Mouse (Mus musculus) c-Kit-positive CD71-positive TER-119-positive erythroid progenitor cells, embryonic 14.5 days (primary cell): ENCODE data around the gene Ocel1.
A peak's percentile ranks its signal among the peaks of the same experiment; 100 is the strongest.
"Not testable (repeated sequence)": the region's sequence is repeated elsewhere in the genome, so short reads cannot be mapped to it uniquely, and the experiment has no call there.

Source experiments
- DNase-seq: peaks from one replicate; pipeline ENCODE4 v3.0.0-alpha.2; 2013; ENCODE audit warnings: low spot score

The Ocel1 gene

DNA sequence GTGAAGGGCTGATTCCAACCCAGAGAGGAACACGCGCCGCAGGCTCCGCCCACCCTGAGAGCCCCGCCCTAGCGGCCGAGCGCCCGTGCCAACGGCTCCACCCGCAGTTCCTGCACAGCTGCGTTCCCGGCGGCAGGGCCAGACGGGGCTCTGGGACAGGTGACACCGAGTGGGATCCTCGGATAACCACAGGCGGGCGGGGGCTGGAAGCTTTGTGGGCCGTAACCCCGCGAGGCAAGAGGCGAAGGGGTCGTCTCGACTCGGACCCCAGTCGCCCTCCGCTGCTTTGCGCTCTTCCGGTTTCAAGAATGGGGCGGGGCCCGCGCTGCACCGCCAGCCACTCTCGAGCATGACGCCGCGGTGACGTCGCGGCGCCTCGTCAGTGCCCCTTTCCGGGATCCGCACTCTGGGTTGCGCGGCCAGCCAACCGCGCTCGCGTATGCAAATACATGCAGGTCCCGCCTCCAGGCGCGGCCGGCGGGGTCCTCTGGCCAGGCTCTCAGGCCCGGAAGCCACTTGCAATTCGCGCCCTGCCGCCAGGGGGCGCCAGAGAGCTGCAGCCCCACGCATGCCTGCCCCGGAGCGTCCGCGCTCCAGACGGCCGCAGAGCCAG, at the start of gene Ocel1:
Gene Ocel1 (plus strand): TSS at position 63 of the 613 bp plus-strand sequence.
- DNase-seq = peak; percentile 97

DNA sequence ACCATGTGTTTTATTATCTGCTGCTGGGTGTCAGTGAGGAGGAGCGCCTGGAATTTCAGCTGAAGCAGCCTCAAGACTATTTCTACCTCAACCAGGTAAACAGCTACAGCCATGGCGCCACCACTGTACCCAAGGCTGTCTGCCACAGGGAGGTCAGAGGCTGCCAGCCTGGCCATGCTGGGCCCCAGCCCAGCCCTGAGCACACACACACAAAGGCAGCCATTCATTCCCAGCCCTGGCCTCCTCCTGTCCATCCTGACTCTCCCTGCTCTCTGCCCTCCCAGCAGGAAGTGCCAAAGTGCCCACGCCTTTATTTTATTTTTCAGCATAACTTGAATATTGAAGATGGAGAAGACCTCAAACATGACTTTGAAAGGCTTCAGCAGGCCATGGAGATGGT, 48.2 kb upstream of the Ocel1 start:
- no peak for DNase-seq

DNA sequence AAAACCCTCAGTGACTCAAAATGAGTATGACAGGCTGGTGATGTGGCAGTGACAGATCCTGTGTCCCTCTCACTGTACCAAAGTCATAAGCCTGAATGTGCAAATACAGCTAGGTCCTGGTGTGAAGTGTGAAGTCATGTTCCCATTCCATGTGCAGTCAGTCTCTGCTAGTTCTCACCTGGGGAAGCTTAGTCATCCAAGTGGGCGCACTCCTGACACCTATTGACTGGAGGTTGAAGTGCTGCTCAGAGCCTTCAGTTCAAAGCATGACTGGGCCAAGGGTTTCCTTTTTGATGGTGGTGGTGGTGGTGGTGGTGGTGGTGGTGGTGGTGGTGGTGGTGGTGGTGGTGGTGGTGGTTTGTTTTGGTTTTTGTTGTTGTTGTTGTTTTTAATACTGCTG, 46.2 kb upstream of the Ocel1 start:
- DNase-seq = peak; percentile 25

DNA sequence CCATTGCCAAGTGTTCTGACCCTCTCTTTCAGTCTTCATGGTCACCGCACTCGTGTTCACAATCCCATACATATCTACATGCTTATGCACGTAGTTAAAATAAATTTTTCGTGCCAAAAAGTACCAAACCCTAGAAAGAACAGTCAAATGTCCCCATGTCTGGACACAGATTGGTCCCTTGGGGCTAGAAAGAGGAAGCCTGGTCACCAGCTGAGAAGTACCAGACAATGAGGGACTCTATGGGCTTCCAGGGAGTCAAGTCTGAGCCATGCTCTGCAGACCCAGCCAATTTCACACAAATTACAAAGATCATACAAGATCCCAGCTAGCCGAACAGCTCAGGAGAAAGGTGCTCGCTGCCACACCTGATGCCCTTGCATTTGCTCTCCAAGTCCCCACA, 33.3 kb upstream of the Ocel1 start:
- not testable (repeated sequence) for DNase-seq

GRCm38 (mm10) chr8:71340625-71341024, 30.5 kb upstream of the Ocel1 start:
- DNase-seq = peak; percentile 44

DNA sequence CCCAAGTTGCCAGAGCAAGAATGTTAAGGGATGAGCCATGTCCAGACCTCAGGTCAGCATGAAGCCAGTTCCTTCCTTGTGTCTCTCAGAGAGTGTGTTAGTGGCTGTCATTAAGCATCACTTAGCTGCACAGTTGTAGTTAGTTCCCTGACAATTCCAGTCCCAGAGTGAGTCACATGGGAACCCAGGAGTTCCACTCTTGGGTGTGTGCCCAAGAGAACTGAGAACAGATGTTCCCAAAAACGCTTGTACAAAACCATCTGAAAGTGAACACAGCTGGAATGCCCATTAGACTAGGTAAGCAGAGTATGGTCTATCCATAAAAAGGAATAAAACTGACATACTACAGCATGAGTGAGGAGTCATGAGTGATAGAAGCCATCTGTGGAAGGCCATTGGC, 24.5 kb upstream of the Ocel1 start:
- DNase-seq = no peak

DNA sequence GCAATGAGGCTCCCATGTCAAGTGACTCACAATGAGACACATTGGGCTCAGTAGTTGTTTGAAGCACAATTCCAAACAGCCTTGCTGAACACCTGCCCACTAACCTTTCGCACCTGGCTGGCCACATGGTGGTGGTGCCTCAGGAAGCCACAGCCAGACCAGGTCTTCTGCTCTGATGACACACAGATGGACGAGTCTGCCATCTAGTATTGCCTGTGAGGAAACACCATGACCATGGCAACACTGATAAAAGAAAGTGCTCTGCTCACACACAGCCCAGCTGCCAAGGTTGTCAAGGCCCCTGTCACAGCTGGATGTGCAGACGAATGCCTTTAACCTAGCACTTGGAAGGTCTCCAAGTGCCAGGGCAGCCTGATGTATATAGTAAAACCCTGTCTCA, 20.0 kb upstream of the Ocel1 start:
- DNase-seq = no peak

- no peak for DNase-seq
Measured at GRCm38 (mm10) chr8:71351520-71351919, 19.6 kb upstream of the Ocel1 start.

DNA sequence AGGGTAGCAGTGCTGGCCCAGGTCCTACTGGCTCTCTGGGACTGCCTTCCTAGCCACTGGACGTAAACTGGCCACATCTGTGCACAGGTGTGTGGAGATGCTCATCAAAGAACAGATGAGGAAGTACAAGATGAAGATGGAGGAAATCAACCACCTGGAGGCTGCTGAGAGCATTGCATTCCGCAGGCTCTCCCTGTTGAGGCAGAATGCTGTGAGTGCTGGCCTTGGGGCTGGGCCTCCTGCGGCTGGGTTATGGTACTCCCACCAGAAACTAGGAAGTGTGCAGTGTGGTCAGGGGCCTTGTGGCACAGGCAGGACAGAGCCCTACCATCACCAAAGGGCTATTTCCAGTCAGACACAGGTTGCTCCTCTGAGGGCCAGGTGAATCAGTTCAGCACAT, 13.1 kb upstream of the Ocel1 start:
- DNase-seq = no peak

- DNase-seq = peak; percentile 89
Measured at GRCm38 (mm10) chr8:71366771-71367528, 4.1 kb upstream of the Ocel1 start, which contains the start of gene Use1. Use1 (plus strand) TSS chr8:71366848.

GRCm38 (mm10) chr8:71367529-71368176, 3.4 kb upstream of the Ocel1 start:
- DNase-seq = no peak

DNA sequence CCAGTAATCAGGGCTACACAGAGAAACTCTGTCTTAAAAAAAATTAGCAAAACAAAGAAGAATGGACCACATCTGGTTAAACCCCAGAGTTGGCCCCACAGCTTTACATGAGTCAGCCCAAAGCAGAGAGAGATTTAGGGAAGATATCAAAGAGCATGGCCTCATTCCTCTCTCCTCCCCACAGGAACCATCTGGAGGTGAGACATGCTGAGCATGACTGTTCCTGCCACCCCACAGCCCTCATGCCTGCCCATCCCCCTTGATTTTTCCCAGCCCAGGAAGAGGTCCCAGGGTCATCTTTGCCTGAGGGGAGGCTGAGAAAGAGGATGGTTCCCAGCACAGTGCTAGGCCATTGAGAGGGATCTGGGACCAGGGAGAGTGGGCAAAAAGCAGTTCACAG, 2.7 kb upstream of the Ocel1 start:
- DNase-seq = no peak

GRCm38 (mm10) chr8:71369040-71369718, 1.9 kb upstream of the Ocel1 start:
- no peak for DNase-seq

GRCm38 (mm10) chr8:71370711-71371235, 325 bp upstream of the Ocel1 start:
- no peak for DNase-seq

- DNase-seq = no peak
Measured at GRCm38 (mm10) chr8:71372427-71372826, 1.3 kb downstream of the Ocel1 start.

DNA sequence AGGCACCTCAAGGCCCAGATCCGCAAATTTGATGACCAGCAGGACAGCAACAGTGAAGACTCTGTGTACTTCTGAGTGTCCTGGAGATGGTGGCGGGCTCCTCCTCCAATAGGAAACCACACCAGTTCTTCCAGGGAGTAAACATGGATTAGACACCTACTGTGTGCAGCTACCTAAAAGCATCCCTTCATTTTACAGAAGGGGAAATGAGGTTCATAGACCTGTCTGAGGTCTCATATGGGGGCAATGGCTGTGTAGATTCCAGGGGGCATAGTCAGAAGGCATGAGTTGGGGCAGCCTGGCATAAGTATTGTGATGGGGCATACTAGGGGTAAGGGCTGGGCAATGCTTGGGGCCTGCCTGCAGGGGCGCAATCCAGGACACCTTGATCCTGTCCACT, 1.9 kb downstream of the Ocel1 start:
- DNase-seq = no peak

DNA sequence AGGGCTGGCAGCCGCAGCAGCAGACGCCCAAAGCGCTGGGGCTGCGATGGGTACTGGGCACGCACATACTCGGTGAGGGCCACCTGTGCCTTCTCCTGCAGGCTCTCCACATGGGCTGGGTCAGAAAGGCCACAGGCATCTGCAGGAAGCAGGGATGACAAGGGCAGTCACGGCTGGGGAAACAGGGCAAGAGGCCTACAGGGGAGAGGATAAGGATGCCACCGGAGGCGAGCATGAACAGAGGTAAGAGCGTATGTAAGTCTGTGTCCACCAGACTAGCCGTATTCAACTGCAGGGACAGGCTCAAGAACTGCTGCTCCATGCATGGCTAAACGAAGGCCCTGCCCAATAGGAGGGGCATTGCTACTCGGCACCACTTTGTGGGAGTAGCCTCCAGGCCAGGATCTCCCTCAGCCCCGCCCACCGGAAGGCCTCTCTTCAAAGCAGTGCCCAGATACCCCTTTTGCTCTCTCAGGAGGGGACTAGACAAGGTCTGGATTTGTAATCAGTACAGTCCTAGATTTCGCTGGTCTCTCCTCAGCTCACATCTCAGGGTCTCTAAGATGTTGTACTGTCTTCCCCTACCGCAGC, 3.6 kb downstream of the Ocel1 start:
- no peak for DNase-seq

DNA sequence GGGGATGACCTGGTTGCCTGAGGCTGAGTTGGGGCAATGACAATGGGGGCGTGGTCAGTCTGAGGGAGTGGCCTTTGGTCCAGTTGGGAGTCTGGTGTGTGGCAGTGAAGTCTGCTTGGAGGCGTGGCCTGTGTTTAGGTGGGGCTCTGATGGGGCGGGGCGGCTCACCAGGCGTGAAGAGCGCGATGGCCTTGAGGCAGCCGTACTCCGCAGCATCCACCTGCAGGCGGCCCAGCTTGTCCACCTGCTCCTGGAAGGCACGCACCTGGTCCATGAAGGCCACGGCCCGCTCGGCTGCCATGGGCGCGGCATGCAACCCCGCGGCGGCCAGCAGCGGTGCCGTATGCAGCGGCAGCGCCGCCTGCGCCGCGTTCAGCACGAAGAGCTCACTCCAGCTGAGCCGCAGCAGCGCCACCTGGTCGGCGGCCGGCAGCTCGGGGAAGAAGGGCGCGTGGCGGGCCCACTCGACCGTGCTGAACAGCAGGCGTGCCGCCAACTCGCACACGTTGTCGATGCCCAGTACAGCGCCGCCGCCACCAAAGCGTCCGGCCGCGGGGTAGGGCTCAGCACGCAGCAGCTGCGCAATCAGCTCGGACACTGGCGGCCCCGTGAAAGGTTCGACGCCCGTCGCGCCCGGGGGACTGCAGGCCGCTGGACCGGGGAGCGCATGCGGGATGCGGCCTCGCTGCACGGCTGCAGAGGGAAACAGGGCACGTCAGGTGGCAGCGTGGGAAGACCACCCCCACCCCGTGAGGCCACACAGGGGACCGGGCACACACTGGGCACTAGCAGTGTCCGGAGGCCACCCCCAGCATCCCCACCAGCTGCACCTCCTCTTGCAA, 4.7 kb downstream of the Ocel1 start:
- peak; percentile 52 for DNase-seq

DNA sequence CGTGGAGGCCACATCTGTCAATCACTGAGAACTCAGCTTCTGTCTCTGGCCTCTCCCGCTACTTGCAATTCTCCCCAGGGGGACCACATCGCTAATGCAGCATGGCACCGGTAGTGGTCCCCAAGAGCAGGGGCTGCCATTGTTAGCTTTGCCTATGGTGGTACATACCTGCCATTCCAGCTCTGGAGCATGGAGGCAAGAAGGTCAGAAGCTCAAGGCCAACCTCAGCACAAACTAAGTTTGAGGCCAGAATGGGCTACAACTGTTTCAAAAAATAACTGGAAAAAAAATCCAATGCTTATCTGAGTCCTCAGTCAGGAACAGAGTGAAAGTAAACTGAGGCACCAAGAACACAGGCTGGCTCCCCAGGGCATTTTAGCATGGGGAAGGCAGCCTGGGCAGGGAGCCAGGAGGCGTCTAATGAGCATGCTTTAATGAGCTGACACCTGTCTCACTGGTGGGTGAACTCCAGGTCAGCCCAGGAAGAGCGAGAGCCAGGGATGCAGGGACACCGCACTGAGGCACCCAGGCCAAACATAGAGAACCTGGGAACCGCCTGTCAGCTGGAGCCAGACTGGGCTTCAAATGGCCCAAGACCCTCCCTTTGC, 5.4 kb downstream of the Ocel1 start:
- DNase-seq = no peak

GRCm38 (mm10) chr8:71379008-71379407, 7.9 kb downstream of the Ocel1 start:
- DNase-seq = no peak
